Mouse (Mus musculus): Measurements from ENCODE around the gene Slc16a7.

The Slc16a7 gene

GRCm38 (mm10) chr10:125184146-125184545 lies 205.1 kb downstream of the Slc16a7 start:
- peak; percentile 84 for DNase-seq (ENCODE audit: low read depth, low spot score)

DNA sequence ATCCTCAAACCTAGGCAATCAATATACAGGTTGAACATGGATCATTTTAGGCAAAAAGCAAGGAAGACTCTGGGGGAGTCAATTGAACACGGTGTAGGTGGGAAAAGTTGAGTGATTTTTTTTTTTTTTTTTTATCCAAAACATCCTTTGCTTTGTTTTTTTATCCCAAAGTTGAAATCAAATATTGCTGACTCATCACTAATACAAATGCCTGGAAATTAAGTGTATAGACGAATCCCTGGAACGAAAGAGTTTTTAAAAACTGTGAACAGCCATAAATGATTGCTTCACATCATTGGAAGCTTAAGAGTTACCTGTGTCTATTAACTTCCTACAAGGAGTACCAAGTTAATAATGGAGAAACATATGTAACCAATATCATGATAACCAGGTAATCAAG lies 206.7 kb downstream of the Slc16a7 start:
- DNase-seq (ENCODE audit: low read depth, low spot score): no peak

DNA sequence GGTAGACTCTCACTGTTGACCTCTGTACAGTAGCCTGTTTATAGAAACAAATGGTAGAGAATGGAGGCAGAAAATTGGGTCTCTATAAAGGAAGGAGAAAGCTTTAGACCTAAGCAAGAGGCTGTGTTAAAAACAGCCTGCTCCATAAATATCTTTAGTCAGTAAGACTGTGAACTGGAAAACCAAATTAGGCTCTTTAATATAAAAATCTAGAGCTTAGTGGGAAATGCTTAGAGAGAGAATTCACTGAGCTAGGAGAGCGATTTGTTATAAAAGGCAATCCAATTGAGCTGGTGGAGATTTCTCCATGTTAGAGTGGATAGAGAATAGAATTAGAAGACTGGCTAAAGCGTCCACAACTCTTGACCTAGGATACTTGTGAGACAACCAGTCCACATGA lies 211.5 kb downstream of the Slc16a7 start:
- no peak for DNase-seq (ENCODE audit: low read depth, low spot score)

- no peak for DNase-seq (ENCODE audit: low read depth, low spot score)
Observed at GRCm38 (mm10) chr10:125175013-125175650, 214.1 kb downstream of the Slc16a7 start.

GRCm38 (mm10) chr10:125171625-125172024 lies 217.6 kb downstream of the Slc16a7 start:
- DNase-seq (ENCODE audit: low read depth, low spot score): no peak

- DNase-seq (ENCODE audit: low read depth, low spot score): no peak
Observed at GRCm38 (mm10) chr10:125171154-125171553, 218.1 kb downstream of the Slc16a7 start.

Data from R1 (cell line).